Mouse (Mus musculus) neural tube, embryonic 14.5 days (tissue): ENCODE results near the gene Btbd19. TPM values are rescaled to one million over a fixed set of nuclear protein-coding genes. Genes with fewer than 3 reads are reported as not detected.
A peak's percentile ranks its signal among the peaks of the same experiment; 100 is the strongest.

Experiments used
- ATAC-seq: fragments of 200-750 bp; cut with Nextera tagmentation; 2 replicates; pipeline ENCODE4 v1.8.0; 2017; ENCODE audit warnings: low read depth, mild to moderate bottlenecking, moderate TSS enrichment, moderate library complexity
- H3K27ac ChIP-seq: fragments of 300-500 bp; sonication (generic); 2 replicates; pipeline ENCODE4 v1.5.1; 2014; ENCODE audit warnings: low read depth, mild to moderate bottlenecking, control low read depth, low read length, moderate library complexity, mixed read lengths
- H3K27me3 ChIP-seq: fragments of 300-500 bp; sonication (generic); 2 replicates; pipeline ENCODE4 v1.6.1; 2014; ENCODE audit warnings: low read length; ENCODE audit not compliant: control insufficient read depth, insufficient read depth
- H3K36me3 ChIP-seq: fragments of 300-500 bp; sonication (generic); 2 replicates; pipeline ENCODE4 v1.6.1; 2014; ENCODE audit warnings: low read length, mixed read lengths; ENCODE audit not compliant: control insufficient read depth, insufficient read depth
- H3K4me1 ChIP-seq: fragments of 300-500 bp; sonication (generic); 2 replicates; pipeline ENCODE4 v1.6.1; 2014; ENCODE audit warnings: low read length; ENCODE audit not compliant: control insufficient read depth, insufficient read depth
- H3K4me2 ChIP-seq: fragments of 300-500 bp; sonication (generic); 2 replicates; pipeline ENCODE4 v1.6.1; 2014; ENCODE audit warnings: mild to moderate bottlenecking, low read depth, low read length, control low read depth
- H3K4me3 ChIP-seq: fragments of 300-500 bp; sonication (generic); 2 replicates; pipeline ENCODE4 v1.5.1; 2014; ENCODE audit warnings: low read depth, low read length, control low read depth, mixed read lengths
- H3K9ac ChIP-seq: fragments of 300-500 bp; sonication (generic); replicated peaks from 2 replicates; pipeline ENCODE4 v1.6.1; 2014; ENCODE audit warnings: low read depth, mild to moderate bottlenecking, control low read depth, low read length, mixed read lengths
- H3K9me3 ChIP-seq: fragments of 300-500 bp; sonication (generic); 2 replicates; pipeline ENCODE4 v1.6.1; 2016; ENCODE audit warnings: low read length; ENCODE audit not compliant: control insufficient read depth
- WGBS: fragments of 180-500 bp; shearing (Covaris S2); extraction: QIAGEN DNeasy Blood & Tissue Kit; methylation state at CpG from one replicate; pipeline ENCODE4 v1.1.7; 2014; 5-methylcytosine and 5-hydroxymethylcytosine counted together
- polyA plus RNA-seq: library from polyadenylated mRNA; unstranded; fragments of >200 nt; fragmentation: Nextera tagmentation; extraction: Ambion mirVana; gene quantifications from 2 replicates; pipeline ENCODE4 v1.2.1, GENCODE M21; 2014

Btbd19 gene
- polyA plus RNA-seq, 1 experiment from 2014 or later, result 3.9 TPM

- Histone ChIP-seq H3K4me3 (no peak overlapping the region), H3K4me1 (no peaks in the 10 kb centered on the region), H3K9ac (no peak overlapping the region), H3K4me2 (no peak overlapping the region), H3K27ac (no peak overlapping the region), H3K27me3 (no peaks in the 10 kb centered on the region), H3K9me3 (no peaks in the 10 kb centered on the region), H3K36me3 (peaks cover 17% of the 10 kb centered on the region)
- ATAC-seq, result no peak
- WGBS, result 94% methylated on average over 6 of the region's 6 CpGs
These were observed 17.0 kb downstream of the Btbd19 start for GRCm38 (mm10) chr4:117108524-117108849.

DNA sequence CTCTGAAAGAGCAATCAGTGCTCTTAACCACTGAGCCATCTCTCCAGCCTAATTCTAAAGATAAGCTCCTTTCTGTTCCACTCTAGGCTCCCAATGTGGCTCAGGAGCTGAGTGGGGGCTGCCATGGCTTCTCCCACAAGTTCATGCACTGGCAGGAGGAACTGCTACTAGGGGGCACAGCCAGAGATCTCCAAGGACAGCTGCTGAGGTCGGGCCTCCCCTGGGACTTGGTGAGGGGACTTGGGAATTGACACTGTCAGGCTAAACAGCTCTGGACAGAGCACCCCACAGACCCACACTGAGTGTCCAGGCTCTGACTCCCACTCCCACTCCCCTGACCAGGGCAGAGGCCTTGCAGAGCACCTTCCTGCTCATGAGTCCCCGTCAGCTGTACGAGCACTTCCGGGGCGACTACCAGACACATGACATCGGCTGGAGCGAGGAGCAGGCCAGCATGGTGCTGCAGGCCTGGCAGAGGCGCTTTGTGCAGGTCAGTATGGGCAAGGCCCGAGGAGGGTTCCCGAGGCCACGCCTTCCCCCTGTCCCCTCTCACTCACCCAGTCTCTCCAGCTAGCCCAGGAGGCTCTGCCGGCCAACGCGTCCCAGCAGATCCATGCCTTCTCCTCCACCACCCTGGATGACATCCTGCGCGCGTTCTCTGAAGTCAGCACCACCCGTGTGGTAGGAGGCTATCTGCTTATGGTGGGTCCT, 17.6 kb downstream of the Btbd19 start:
- no peak overlapping the region for H3K9ac ChIP-seq

GRCm38 (mm10) chr4:117105127-117105526, 20.4 kb downstream of the Btbd19 start:
- no peaks in the 10 kb centered on the region for H3K27me3 ChIP-seq
- H3K4me1 ChIP-seq, result no peaks in the 10 kb centered on the region
- no peak overlapping the region for H3K4me3 ChIP-seq
- 61% methylated on average over 10 of the region's 10 CpGs for WGBS
- H3K36me3 ChIP-seq, result peaks cover 8% of the 10 kb centered on the region
- H3K9ac ChIP-seq, result no peak overlapping the region; the same call in 1 of the 2 replicates
- H3K4me2 ChIP-seq, result no peak overlapping the region
- no peaks in the 10 kb centered on the region for H3K9me3 ChIP-seq
- peak; percentile 45; the same call in 1 of the 2 replicates for ATAC-seq
- H3K27ac ChIP-seq, result no peak overlapping the region

More for the DNA sequence above, 17.6 kb downstream of the Btbd19 start:
- Histone ChIP-seq H3K4me2 (no peak overlapping the region), H3K27ac (no peak overlapping the region), H3K36me3 (peaks cover 17% of the 10 kb centered on the region), H3K4me1 (no peaks in the 10 kb centered on the region), H3K9me3 (no peaks in the 10 kb centered on the region), H3K27me3 (no peaks in the 10 kb centered on the region), H3K4me3 (no peak overlapping the region)
- no peak for ATAC-seq
- WGBS, result 94% methylated on average over 18 of the region's 18 CpGs

- H3K4me3 ChIP-seq, result no peak overlapping the region
- no peak overlapping the region for H3K4me2 ChIP-seq
- 85% methylated on average over 10 of the region's 10 CpGs for WGBS
- H3K27ac ChIP-seq, result no peak overlapping the region
- no peak overlapping the region; the same call in 1 of the 2 replicates for H3K9ac ChIP-seq
- H3K27me3 ChIP-seq, result no peaks in the 10 kb centered on the region
- H3K9me3 ChIP-seq, result no peaks in the 10 kb centered on the region
- H3K36me3 ChIP-seq, result peaks cover 8% of the 10 kb centered on the region
- H3K4me1 ChIP-seq, result no peaks in the 10 kb centered on the region
- no peak for ATAC-seq
These were observed 20.9 kb downstream of the Btbd19 start for GRCm38 (mm10) chr4:117104672-117105071.

GRCm38 (mm10) chr4:117101218-117101617, 24.3 kb downstream of the Btbd19 start:
- no peaks in the 10 kb centered on the region for H3K36me3 ChIP-seq
- peaks cover 5% of the 10 kb centered on the region; the same call in 1 of the 2 replicates for H3K4me1 ChIP-seq
- 52% methylated on average over 7 of the region's 7 CpGs for WGBS
- H3K4me3 ChIP-seq, result no peak overlapping the region
- H3K27me3 ChIP-seq, result no peaks in the 10 kb centered on the region
- no peak overlapping the region for H3K27ac ChIP-seq
- no peak overlapping the region for H3K9ac ChIP-seq
- no peak overlapping the region for H3K4me2 ChIP-seq
- H3K9me3 ChIP-seq, result no peaks in the 10 kb centered on the region
- no peak for ATAC-seq

DNA sequence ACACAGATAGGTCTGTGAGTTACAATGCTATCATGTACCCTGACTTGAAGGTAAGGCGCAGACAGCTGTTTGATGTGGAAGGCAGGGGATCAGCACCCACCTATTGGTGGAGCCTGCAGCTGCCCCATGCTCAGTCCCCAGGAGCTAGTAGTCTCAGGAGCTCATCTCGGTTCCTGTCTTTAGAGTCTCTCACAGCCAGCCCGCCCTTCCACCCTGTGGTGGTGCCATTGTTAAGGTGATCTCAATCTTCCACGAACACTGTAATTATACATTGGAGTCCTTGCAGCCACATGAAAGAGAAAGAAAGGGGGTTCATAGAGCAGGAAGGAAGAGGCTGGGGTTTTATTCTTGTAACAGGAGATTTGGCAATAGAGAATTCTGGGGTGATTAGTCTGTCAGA, 25.5 kb downstream of the Btbd19 start:
- H3K4me1 ChIP-seq, result peaks cover 5% of the 10 kb centered on the region; the same call in 1 of the 2 replicates
- no peaks in the 10 kb centered on the region for H3K27me3 ChIP-seq
- no peaks in the 10 kb centered on the region for H3K36me3 ChIP-seq
- H3K4me3 ChIP-seq, result no peak overlapping the region
- WGBS, result 75% methylated on average over 4 of the region's 4 CpGs
- ATAC-seq, result no peak
- no peak overlapping the region for H3K9ac ChIP-seq
- H3K9me3 ChIP-seq, result no peaks in the 10 kb centered on the region
- H3K4me2 ChIP-seq, result no peak overlapping the region
- H3K27ac ChIP-seq, result no peak overlapping the region

- WGBS, result 76% methylated on average over 2 of the region's 2 CpGs
- Histone ChIP-seq H3K4me1 (peaks cover 5% of the 10 kb centered on the region; the same call in 1 of the 2 replicates), H3K4me2 (peak overlapping the region; percentile 21; the same call in 1 of the 2 replicates), H3K4me3 (no peak overlapping the region), H3K27me3 (no peaks in the 10 kb centered on the region), H3K36me3 (no peaks in the 10 kb centered on the region), H3K9me3 (no peaks in the 10 kb centered on the region), H3K27ac (no peak overlapping the region), H3K9ac (no peak overlapping the region)
- ATAC-seq, result no peak
These were observed 26.8 kb downstream of the Btbd19 start for GRCm38 (mm10) chr4:117098764-117099036.

DNA sequence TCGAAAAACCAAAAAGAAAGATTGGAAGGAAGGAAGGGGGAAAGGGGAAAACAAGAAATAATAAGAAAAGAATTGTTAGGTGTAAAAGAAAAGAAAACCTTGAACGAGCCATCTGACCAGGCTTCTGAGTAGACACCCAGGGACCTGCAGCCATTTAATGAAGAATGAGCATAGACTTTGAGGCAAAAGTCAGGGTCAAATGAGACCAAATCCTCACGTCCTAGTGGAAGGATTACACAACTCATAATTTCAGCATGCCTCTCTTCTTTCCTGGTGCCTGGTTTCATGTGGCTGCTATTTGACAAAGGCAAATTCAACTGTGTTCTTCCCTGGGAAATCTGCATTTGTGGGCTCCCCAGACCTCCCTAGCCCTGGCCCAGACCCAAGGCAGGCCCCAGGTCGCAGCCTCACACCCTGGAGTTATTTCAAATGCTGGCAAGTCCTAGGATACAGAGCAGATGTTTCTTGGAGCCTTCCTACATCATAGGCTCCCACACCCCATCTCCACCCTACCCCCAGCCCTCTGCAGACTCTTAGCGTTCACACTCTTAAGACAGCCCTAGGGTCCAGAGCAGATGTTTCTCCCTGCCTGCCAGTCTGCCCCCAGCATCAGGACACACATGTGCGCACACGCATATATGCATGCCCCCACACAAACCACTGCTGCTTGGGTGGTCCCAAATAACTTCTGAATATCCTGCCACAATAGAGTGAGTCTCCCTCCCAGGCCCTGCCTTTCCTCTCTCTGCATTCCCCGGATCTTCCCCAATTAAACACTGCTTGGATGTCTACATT, 27.4 kb downstream of the Btbd19 start:
- H3K4me2 ChIP-seq, result peak overlapping the region; percentile 90
- H3K4me3 ChIP-seq, result no peak overlapping the region
- no peak for ATAC-seq
- H3K4me1 ChIP-seq, result peaks cover 5% of the 10 kb centered on the region; the same call in 1 of the 2 replicates
- no peaks in the 10 kb centered on the region for H3K9me3 ChIP-seq
- 56% methylated on average over 8 of the region's 8 CpGs for WGBS
- no peak overlapping the region; the same call in 1 of the 2 replicates for H3K9ac ChIP-seq
- no peaks in the 10 kb centered on the region for H3K27me3 ChIP-seq
- no peak overlapping the region for H3K27ac ChIP-seq
- no peaks in the 10 kb centered on the region for H3K36me3 ChIP-seq

DNA sequence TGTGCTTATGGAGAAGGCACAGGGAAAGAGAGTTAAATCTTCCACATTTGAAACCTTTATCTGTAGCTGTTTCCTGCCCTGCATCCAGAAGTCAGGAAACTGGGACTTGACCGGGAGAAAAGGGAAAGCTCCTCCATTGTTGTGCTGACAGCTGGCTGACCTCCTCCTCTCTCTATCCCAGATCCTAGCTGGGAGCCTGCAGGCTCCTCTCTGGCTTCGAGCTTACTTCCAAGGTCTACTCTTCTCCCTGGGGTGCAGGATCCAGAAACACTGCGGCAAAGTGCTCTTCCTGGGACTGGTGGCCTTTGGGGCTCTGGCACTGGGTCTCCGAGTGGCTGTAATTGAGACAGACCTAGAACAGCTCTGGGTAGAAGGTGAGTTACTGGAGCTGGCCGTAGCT, 28.9 kb downstream of the Btbd19 start:
- Histone ChIP-seq H3K4me2 (peak overlapping the region; percentile 90), H3K27ac (no peak overlapping the region), H3K9ac (peak overlapping the region; percentile 68), H3K4me1 (peaks cover 5% of the 10 kb centered on the region; the same call in 1 of the 2 replicates), H3K27me3 (no peaks in the 10 kb centered on the region), H3K36me3 (no peaks in the 10 kb centered on the region), H3K4me3 (peak overlapping the region; percentile 70), H3K9me3 (no peaks in the 10 kb centered on the region)
- no peak for ATAC-seq
- 6% methylated on average over 5 of the region's 5 CpGs for WGBS
